Mouse (Mus musculus) T-helper 17 cell (primary cell): ENCODE measurements around the gene Ndufa13.
"Not testable (repeated sequence)": the region's sequence is repeated elsewhere in the genome, so short reads cannot be mapped to it uniquely, and the experiment has no call there.

Source experiments
- in situ Hi-C, 2 experiments: fragments of 300-600 bp; cut with MboI, MseI; formaldehyde crosslinking; loops; 1 replicate in 1 of 2; 2 replicates in 1 of 2; pipeline ENCODE4 v1.15.1; 2025; ENCODE audit warnings: high pct_unique_total_duplicates in 2 of 2

The Ndufa13 gene

DNA sequence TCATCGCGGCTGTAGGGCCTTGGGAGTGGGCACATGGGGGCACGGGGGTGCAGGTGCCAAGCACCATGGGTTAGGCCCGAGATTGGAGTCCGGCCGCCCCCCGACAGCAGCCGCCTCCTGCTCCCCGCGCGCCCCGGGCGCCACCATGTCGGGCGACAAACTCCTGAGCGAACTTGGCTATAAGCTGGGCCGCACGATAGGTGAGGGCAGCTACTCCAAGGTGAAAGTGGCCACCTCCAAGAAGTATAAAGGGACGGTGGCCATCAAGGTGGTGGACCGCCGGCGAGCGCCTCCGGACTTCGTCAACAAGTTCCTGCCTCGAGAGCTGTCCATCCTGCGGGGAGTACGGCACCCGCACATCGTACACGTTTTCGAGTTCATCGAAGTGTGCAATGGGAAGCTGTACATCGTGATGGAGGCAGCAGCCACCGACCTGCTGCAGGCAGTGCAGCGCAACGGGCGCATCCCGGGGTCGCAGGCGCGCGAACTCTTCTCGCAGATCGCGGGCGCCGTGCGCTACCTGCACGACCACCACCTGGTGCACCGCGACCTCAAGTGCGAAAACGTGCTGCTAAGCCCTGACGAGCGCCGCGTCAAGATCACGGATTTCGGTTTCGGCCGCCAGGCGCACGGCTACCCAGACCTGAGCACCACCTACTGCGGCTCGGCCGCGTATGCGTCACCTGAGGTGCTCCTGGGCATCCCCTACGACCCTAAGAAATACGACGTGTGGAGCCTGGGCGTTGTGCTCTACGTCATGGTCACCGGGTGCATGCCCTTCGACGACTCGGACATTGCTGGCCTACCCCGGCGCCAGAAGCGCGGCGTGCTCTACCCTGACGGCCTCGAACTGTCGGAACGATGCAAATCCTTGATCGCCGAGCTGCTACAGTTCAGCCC, at the start of gene Ndufa13, which contains the start of the genes Tssk6 and Yjefn3:
Ndufa13 (minus strand) TSS at position 396 of the 900 bp plus-strand sequence.
Tssk6 (plus strand) TSS at position 22 of the 900 bp plus-strand sequence.
Yjefn3 (minus strand) TSS at position 550 of the 900 bp plus-strand sequence.
- in situ Hi-C loops: no loop called here

DNA sequence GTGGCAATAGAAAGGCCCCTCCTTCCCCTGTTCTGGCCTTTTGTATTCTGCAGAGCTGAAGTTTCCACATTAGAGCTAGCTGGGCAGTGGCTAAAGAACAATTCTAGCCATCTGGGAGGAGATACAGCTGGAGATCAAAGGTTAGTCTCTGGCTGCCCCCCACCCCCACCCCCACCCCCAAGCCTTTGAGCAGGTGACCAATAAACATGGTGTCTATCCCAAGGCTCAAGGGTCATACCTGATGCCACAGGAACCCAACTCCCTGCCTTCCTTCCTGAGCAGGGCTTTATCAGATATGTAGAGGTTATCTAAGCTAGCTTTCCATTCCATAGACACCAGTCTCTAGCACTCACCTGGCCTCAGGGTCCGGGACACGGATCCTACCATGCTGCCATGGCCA, 47.9 kb upstream of the Ndufa13 start:
- in situ Hi-C loops: no loop called here

DNA sequence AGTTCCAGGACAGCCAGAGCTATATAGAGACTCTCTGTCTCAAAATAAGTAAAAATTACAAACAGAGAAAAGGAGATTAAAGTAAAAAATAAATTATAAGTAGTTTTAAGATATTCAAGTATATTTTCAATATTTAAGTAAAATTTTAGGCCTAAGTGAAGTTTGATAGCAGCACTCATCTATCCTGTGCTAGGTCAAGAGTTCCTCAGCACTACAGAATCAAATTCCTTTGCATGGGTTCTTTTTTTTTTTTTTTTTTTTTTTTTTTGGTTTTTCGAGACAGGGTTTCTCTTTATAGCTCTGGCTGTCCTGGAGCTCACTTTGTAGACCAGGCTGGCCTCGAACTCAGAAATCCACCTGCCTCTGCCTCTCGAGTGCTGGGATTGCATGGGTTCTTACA, 40.1 kb upstream of the Ndufa13 start:
- in situ Hi-C loops: not testable (repeated sequence)

DNA sequence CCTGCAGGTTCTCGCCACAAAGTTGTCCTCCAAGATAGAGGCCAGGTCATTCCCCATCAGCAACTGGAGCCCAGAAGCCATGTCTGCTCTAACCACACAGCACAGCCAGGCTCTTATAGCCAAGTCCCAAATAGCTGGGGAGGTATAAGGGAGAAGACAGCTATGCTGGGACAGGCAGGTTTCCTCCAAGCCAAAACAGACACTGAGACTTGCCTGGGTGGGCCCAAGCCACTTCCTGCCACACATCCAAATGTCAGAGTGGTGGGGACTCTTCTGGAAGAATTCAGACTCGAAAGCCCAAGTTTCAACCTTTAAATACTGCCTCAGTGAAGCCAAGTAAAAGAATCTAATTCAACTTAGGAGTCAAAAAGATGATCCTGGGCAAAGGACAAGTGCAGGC, 38.0 kb upstream of the Ndufa13 start:
- in situ Hi-C loops: no loop called here

DNA sequence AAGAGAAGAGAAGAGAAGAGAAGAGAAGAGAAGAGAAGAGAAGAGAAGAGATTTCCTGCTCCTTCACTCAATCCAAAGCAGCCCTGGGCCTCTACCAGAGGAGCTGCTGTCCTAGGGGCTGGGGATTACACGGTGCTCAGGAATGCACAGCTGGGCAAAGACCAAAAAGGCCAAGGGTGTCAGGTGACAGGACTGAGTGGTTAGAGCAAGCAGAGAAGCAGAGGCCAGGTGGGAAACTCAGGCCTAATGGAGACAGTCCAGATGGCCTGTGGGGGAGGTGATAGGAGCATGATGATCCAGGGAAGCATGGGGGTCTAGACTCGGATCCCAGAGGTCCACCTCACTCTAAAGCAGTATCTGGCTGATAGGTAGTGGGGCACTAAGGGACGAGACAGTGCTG, 37.3 kb upstream of the Ndufa13 start:
- in situ Hi-C loops: no loop called here

DNA sequence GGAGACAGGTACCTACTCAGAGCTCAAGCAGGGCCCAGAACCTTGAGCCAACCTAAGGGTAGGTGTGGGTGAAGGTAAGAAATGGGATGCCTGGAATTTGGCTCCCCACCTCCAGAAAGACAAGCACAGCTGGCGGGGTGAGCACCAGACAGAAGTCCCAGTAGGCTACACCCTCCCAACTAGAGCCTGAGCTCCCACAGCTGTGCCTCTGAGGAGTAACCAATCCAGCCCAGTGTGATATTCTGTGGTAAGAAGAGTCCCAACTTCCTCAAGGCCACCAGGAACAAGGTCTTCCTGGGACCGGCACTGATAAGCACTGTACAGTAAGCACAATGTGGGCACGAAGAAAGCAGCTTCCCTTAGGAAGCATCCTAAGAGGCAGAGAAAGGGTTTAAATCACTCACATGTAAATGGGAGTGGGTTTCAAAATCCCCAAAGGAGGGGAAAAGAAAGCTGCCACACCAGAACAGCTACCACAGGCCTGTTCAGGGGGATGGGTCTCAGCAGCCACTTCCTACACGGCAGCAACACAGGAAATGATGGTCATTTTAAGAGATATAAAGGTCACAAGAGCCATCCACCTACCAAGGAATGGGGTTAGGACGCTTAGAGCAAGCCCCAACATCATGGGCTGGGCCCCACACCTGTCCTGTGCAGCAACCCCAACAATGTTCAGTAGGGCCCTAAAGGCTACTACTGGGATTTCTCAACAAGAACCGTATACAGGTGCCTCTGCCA, 36.1 kb upstream of the Ndufa13 start:
- in situ Hi-C loops: no loop called here

DNA sequence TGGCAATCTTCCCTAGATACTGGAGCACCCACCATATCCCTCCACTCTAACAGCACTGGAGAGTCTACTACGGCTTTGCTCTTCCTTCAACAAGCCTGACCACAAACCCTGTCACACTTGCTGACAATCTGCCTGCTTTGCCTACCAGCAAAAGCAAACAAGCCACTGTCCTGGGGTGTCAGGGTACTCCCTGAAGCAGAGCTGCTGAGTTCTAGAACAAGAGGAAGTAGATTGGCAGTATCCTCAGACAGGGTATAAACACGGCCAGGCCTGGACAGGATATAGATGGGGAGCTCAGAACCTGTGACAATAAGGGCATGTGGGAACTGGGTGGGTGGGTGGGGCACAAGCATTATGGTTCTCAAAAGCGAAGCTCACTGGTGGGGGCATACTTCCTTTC, 35.1 kb upstream of the Ndufa13 start:
- in situ Hi-C loops: no loop called here

DNA sequence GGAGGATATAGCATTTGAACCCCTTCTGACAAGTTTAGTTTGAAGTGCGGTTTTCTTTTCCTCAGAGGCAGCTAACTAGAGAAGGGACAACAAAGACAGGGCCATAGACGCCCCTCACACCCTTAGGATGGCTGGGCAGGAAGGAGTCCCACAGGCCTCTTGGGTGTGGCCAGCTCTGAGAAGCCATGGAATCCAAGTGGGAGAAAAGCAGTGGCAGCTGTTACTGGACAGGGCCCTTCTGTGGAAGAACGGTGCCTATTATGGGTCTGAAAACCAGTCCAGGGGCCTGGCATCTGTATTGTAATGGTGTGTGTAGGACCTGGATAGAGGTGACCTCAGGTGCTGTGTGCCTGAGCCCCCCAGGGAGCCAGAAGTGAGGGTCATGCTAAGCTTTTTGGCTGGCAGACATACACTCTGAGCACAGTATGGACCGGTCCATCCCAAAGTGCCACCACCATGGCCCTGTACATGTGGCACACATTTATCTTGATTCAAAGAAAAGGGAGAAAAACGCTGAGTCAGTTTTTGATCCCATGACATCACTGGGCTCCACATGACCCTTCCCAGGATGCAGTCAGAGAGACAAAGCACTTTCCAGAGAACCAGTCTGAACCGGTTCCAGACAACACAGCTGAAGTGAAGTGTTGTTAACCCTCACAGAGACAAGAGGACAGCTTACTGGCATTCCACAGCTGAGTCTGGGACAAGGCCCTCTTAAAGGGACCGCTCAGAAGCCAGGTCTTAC, 33.9 kb upstream of the Ndufa13 start:
- in situ Hi-C loops: no loop called here

DNA sequence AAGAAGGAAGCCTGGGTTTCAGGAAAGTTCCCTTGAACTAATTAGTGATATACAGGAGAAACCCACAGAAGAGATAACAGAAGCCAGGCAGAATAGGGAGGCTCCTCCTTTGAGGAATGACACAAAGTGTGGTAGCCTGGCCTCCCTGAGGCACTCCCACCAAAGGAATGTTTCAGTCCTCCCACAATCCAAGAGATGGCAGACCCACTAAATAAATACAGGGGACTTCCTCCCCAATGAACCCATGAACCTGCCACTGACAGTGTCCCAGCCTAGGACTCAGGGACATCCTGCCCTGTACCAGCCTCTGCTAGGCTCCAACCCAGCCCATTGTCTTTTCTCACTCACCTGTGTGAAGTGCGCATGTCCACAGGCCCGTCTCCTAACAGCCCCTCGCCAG, 33.1 kb upstream of the Ndufa13 start:
- in situ Hi-C loops: no loop called here

DNA sequence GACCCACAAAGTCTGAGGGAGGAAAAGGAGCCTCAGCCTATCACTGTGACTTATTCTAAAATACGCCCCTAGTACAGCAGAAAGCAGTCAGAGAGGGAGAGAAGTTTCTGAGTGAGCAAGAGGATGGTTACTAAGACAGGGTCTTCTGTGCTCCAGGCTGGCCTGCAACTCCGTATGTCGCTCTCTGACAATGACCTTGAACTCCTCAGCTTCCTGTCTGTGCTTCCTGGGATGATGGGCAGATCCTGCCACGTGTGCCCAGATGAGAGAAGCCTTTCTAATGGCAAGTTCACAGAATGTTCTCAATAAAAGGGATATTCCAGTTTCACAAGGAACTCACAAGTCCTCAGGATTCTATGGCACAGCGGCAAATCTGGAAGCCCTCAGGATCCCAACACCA, 32.2 kb upstream of the Ndufa13 start:
- in situ Hi-C loops: loop anchor here in 1 of 2 experiments (5.0 kb wide), 1 partner anchor 33 kb away; no protein-coding TSS in a partner anchor

DNA sequence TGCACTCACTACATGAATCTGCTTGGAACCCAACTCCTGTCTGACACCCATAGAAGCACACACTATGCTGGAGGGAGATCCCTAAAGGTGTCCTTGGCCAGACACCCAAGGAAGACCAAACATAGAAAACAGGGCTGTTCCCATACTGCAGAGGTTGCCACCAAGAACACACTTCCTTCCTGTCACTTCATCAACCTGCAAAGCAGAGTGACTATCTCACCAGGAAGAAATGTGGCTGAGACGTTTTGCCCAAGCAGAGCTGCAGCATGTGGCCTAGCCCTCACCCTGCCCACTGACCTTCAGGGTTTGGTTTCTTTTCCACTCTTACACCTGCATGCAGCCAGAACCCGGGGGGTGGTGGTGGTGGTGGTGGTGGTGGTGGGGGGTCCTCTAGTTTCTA, 31.5 kb upstream of the Ndufa13 start:
- in situ Hi-C loops: loop anchor here in 1 of 2 experiments (5.0 kb wide), 1 partner anchor 33 kb away; no protein-coding TSS in a partner anchor

DNA sequence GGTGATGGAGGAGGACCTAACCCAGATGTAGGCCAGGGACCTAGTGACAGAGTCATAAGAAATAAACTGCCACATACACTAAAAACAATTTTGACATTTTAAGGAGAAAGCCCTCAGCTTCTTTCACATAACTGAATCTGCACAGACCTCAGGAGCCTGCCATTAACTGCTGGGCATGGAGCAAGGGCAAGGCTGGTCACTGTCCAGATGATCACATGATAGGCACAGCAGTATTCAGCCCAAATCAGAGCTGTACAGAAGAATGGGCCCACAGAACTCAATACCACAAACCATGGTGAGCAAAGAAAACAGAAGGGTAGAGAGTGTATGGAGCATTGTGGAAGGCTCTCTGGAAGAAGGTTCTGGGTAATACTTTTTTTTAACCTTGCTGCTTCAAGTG, 24.5 kb upstream of the Ndufa13 start:
- in situ Hi-C loops: loop anchor here (5.0 kb wide), 3 partner anchors 40 to 235 kb away; no protein-coding TSS in a partner anchor

DNA sequence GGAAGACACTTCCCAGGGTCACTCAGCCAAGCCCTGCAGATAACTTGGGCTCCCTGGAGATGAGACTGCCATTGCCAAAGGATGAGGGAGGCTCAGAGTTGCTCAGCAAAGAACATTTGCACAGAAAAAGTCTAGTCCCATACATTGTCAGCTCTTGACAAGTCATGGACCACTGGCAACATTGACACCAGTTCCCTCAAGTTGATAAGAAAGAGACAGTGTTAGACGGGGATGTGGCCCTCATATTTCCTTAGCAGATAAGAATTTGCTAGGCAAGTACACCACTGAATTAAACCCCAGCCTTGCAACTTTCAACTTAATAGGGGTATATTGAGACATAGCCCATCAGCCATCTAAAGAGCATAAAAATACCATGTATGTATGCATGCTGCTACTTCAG, 21.6 kb upstream of the Ndufa13 start:
- in situ Hi-C loops: loop anchor here in 1 of 2 experiments (5.0 kb wide), 1 partner anchor 73 kb away; the partner anchor contains the start of gene Gatad2a

DNA sequence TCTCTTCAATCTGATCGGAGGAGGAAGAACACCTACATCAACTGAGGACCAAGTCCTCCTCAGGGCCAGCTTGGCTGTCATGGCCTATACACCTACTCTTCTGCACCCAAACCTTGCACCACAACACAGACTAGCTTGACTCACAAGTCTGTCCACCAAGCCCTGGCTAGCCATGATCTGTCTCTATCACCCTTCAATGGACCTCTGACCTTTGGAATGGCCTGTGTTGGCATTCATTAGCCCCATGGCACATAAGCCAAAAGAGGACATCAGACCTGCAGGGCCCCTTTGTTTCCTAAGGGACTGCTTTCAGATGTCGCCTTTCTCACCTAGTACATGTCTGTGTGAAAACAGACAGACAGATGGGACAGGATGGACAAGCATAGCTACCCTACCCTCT, 18.8 kb upstream of the Ndufa13 start:
- in situ Hi-C loops: loop anchor here in 1 of 2 experiments (5.0 kb wide), 1 partner anchor 76 kb away; the partner anchor contains the start of gene Gatad2a

DNA sequence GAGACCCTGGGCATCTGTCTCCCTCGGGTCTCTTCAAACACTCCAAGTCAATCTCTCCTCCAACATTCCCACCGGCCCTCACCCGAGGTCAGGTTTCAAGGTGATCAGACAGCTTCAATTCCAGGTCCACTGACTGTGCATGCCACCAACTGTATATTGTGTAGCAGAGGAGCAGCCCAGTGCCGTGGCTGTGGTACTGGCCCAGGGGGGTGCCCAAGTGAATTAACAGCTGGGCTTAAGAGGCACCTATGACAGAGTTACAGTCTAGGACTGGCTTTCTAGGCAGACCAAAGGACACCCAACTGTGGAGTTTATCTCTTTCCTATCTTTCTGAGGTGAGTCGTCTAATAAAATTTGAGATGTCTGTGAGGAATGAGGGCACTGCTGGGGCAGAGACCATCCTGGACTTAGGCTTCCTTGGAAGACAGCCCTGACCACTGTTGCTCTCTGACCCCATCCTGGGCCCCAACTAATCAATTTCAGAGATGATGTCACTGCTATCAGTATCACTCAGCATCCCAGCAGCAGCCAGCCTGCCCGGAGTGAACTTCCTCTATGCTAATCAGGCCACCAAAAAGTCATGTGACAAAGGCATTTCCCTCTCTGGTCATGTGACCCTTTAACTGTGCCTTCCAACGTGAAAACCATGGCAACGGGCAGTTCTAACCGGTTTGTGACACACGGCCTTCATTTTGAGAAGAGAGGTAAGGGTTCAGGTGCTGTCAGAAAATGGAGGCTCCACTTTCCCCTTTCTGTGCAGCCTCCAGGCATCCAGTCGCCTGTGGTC, 17.7 kb upstream of the Ndufa13 start:
- in situ Hi-C loops: loop anchor here in 1 of 2 experiments (5.0 kb wide), 1 partner anchor 77 kb away; the partner anchor contains the start of gene Gatad2a

DNA sequence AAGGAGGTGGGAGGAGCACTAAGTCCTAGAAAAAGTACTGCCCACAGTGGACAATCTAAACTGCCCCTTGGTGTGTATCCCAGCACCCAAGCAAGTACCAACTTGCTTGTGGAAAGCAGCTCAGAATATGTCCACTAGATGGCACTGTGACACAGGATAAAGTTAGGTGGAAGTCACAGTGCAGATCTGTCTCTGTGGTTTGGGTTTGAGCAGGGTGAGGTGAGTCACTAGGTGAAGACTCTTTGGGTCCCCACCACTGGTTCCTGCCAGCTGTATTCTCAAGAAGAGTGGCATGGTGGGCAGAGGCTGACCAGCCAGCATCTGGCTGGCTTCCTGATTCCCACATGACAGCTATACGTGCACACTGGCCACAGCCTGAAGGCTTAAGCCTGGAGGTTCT, 16.7 kb upstream of the Ndufa13 start:
- in situ Hi-C loops: no loop called here

DNA sequence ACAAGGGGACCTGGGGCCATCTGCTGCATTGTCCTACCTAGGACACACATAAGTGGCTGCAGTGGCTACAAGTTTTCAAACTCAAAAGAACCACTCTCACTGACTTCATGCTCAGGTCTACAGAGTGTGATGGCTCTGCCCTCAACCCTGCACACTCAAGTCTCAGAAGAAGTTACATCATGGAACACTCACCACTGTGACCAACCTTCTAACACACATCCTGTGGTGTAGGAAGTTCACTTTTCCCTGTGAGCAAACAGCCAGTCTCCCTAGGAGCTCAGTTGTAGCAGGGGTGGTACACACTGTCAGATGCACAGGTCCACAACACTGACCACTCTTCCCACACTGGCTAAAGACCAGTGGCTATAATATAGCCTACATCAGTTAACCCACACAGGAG, 16.1 kb upstream of the Ndufa13 start:
- in situ Hi-C loops: no loop called here

DNA sequence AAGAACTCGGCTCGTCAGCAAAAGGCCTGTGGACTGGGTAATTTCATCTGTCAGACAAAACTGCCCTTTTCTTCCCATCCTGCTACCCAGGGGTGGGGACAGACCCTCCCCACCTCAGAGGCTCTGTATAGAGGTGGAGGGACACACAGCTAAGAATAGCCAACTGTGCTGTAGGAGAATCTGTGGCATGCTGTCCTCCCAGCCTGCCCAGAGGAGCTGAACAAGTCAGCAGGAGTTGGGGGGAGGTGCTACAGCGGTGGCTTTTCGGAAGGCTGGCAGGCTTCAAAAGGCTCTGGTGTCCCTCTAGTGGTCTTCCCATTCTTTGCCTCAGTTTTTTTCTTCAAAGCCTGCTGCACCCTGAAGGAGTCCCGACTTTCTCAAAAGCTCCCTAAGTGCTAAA, 13.4 kb upstream of the Ndufa13 start:
- in situ Hi-C loops: no loop called here

DNA sequence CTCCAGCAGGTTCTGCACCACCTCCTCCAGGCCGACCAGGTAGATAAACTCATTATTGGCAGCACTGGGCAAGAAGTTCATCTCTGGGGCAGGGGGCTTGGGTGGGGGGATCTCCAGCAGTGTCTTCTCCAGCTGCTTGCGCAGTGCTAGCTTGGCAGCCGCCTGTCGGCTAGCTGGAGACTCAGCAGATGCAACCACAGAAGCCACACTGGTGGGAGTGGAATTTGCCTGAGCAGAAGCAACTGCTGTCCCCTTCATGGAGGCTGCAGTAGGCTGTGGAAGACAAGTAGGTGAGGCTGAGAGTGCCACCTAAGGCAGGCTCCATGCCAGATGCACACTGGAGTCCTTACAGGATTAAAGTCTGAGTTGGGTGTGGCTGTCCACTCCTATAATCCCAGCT, 12.2 kb upstream of the Ndufa13 start:
- in situ Hi-C loops: no loop called here

DNA sequence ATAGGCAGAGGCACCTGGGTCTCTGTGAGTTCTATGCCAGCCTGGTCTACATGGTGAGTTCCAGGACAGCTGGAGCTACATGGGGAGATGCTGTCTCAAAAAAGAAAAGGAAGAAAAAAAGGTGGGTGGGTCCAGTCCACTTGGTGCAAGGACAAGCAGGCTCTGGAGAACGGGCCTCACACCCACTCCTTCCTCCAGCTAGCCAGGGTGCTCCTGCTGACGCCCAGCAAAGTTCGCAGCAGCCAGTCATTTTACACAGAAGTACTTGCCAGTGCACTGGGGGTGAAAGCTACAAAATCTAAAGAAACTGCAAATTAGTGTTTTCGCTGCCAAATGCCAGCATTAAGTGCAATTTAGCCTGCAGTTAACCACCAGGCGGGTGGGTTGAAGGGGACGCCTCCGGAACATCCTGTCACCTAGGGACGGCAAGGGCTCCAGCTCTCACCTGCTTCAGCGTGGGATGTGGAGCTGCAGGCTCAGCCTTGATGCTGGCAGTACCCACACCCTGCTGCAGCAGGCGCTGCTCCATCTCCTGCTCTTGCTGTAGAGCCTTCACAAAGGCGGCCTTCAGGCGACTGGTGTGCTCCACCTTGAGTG, 10.2 kb upstream of the Ndufa13 start:
- in situ Hi-C loops: no loop called here
